Mouse (Mus musculus) testis, adult 2 months (tissue): ENCODE results near the gene Reep1.

Source experiments
- CTCF ChIP-seq: fragments of 200-500 bp; IDR thresholded peaks from 2 replicates; pipeline ENCODE4 v1.5.1; 2012; ENCODE audit warnings: low read depth, mild to moderate bottlenecking, inconsistent platforms, low read length, moderate library complexity; ENCODE audit not compliant: control insufficient read depth, insufficient read depth, insufficient replicate concordance
- POLR2A ChIP-seq: fragments of 200-500 bp; IDR thresholded peaks from 2 replicates; pipeline ENCODE4 v1.6.1; 2012; ENCODE audit warnings: low read depth, mild to moderate bottlenecking, inconsistent platforms, low read length, moderate library complexity; ENCODE audit not compliant: control insufficient read depth

GRCm38 (mm10) chr6:71830690-71831580, 123.6 kb downstream of the Reep1 start, which contains the start of gene Immt:
- TF ChIP-seq CTCF (no peak), POLR2A (peak; percentile 98)
